8 mouse cellular contexts compared by ENCODE assay signal in the genomic region with DNA sequence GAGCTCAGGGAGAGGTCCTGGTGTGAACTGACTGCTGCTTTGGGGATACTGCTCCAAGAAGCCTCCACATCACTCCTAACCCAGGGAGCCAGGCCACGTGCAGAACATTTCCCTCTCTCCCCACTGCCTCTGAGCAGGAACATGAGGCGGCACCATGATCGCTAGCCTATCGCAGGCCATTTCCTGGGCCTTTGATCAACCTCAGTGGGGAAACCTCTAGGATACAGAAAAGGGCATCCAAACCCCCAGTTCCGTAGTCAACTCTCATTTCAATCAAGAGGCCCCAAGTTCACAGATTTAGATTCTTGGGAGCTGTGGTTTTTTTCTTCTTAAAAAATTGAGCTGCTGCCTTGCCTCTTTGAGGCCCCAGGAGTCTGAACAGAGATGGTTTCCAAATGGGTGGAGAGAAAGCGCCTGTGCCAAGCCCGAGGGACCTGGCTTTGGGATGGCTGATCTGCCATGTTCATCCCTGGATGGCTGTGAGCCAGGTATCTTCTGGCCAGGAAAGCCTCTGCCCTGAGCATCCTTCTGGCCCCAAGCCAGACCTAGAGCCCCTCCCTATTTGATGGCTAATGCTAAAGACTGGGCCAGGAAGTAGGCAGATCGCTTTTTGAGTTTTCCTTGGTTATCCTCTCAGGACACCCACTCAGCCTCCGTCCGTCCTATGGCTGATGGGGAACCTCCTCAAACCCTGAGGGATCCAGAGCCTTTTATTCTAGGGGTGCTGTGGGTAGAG. TPM values are rescaled to one million over a fixed set of nuclear protein-coding genes. Genes with fewer than 3 reads are reported as not detected.
DNase-seq lines count a peak whose midpoint lies in the region; ATAC-seq lines count a peak whose summit lies in the region.

No protein-coding gene starts in this region.

- peak overlapping the region; percentile 95 for H3K27ac ChIP-seq in embryonic facial prominence, embryonic 15.5 days (replicated peaks)
- H3K27ac ChIP-seq in hindbrain, embryonic 14.5 days, result peak overlapping the region; percentile 91
- peak overlapping the region; percentile 15; the same call in 1 of the 2 replicates for H3K27ac ChIP-seq in stomach, embryonic 14.5 days (ENCODE audit: low read length)

- peak overlapping the region; percentile 32 for H3K4me2 ChIP-seq in embryonic facial prominence, embryonic 15.5 days (replicated peaks)
- H3K4me2 ChIP-seq in hindbrain, embryonic 14.5 days (replicated peaks), result peak overlapping the region; percentile 8
- no peak overlapping the region for H3K4me2 ChIP-seq in stomach, embryonic 14.5 days (replicated peaks; ENCODE audit: low read depth, low read length)

- H3K4me1 ChIP-seq in embryonic facial prominence, embryonic 15.5 days, result peaks cover 56% of the 10 kb centered on the region
- peaks cover 45% of the 10 kb centered on the region for H3K4me1 ChIP-seq in hindbrain, embryonic 14.5 days (replicated peaks; ENCODE audit: control insufficient read depth, insufficient read depth, low read length)
- peaks cover 14% of the 10 kb centered on the region for H3K4me1 ChIP-seq in stomach, embryonic 14.5 days (ENCODE audit: control insufficient read depth, insufficient read depth, low read length)

- ATAC-seq in embryonic facial prominence, embryonic 15.5 days (ENCODE audit: insufficient number of reproducible peaks, low FRiP score, low TSS enrichment, low read depth), result peak; percentile 26; the same call in 1 of the 2 replicates
- ATAC-seq in hindbrain, embryonic 14.5 days (ENCODE audit: low FRiP score), result peak; percentile 29
- ATAC-seq in stomach, embryonic 14.5 days (ENCODE audit: insufficient number of reproducible peaks, insufficient read depth, low FRiP score, low read depth), result no peak

- no peaks in the 10 kb centered on the region for H3K36me3 ChIP-seq in embryonic facial prominence, embryonic 15.5 days
- no peaks in the 10 kb centered on the region for H3K36me3 ChIP-seq in hindbrain, embryonic 14.5 days (replicated peaks; ENCODE audit: control insufficient read depth, insufficient read depth)
- no peaks in the 10 kb centered on the region for H3K36me3 ChIP-seq in stomach, embryonic 14.5 days (ENCODE audit: control insufficient read depth, insufficient read depth, low read length)

- no peaks in the 10 kb centered on the region for H3K9me3 ChIP-seq in embryonic facial prominence, embryonic 15.5 days (replicated peaks)
- H3K9me3 ChIP-seq in hindbrain, embryonic 14.5 days (ENCODE audit: control insufficient read depth, low read length), result no peaks in the 10 kb centered on the region
- 0 out of 2 replicates have a peak, but pooled peaks cover 3% of the 10 kb centered on the region for H3K9me3 ChIP-seq in stomach, embryonic 14.5 days (ENCODE audit: control insufficient read depth, low read depth, low read length)

- H3K4me3 ChIP-seq in embryonic facial prominence, embryonic 15.5 days (replicated peaks), result no peak overlapping the region; the same call in 1 of the 2 replicates
- no peak overlapping the region for H3K4me3 ChIP-seq in hindbrain, embryonic 14.5 days (replicated peaks; ENCODE audit: low read length)
- no peak overlapping the region for H3K4me3 ChIP-seq in stomach, embryonic 14.5 days (ENCODE audit: low read depth, low read length)

- WGBS in embryonic facial prominence, embryonic 15.5 days, result 23% methylated on average over 10 of the region's 10 CpGs
- WGBS in hindbrain, embryonic 14.5 days, result 36% methylated on average over 10 of the region's 10 CpGs
- WGBS in stomach, embryonic 14.5 days, result 70% methylated on average over 10 of the region's 10 CpGs

- no peak overlapping the region for H3K9ac ChIP-seq in embryonic facial prominence, embryonic 15.5 days
- H3K9ac ChIP-seq in hindbrain, embryonic 14.5 days, result peak overlapping the region; percentile 8; the same call in 1 of the 2 replicates
- H3K9ac ChIP-seq in stomach, embryonic 14.5 days (replicated peaks; ENCODE audit: low read depth, low read length), result no peak overlapping the region

- H3K27me3 ChIP-seq in embryonic facial prominence, embryonic 15.5 days, result no peaks in the 10 kb centered on the region
- H3K27me3 ChIP-seq in hindbrain, embryonic 14.5 days (ENCODE audit: control insufficient read depth, insufficient read depth, low read length), result no peaks in the 10 kb centered on the region
- no peaks in the 10 kb centered on the region for H3K27me3 ChIP-seq in stomach, embryonic 14.5 days (ENCODE audit: control insufficient read depth, insufficient read depth, low read length)

- DNase-seq in right cerebral cortex, postnatal 4 days, result peak; percentile 42
- no peak for DNase-seq in right cerebral cortex, adult 2 months (ENCODE audit: low spot score in 2 of 2)
- peak; percentile 74 for DNase-seq in hindbrain, embryonic 14.5 days (ENCODE audit: low spot score)
- DNase-seq in spleen, postnatal 4 days (ENCODE audit: low spot score in 2 of 2), result no peak
- no peak for DNase-seq in layer of hippocampus, adult 8-10 months (ENCODE audit: low spot score in 2 of 2)
- DNase-seq in liver, result no peak

RNA-seq across cellular contexts. Expression of a gene that starts 5.7 kb away (rescaled TPM):
- polyA plus RNA-seq in embryonic facial prominence, embryonic 15.5 days (2015; fragmentation: Nextera tagmentation; extraction: Ambion mirVana), result 0.12 TPM in 1 of 2 replicates, not detected in the other
- not detected in 2 replicates for polyA plus RNA-seq in hindbrain, embryonic 14.5 days (2014; fragmentation: Nextera tagmentation; extraction: Ambion mirVana)
- polyA plus RNA-seq in stomach, embryonic 14.5 days (2014; fragmentation: Nextera tagmentation; extraction: Ambion mirVana), result not detected in 2 replicates
- total RNA-seq in layer of hippocampus, adult 8-10 months (2022), result under 1 TPM in 1 of 4 experiments, not detected in 3; 0.23 TPM

Comparison
In these comparisons a context has a peak if more than half of its experiments do, and no peak if none do; other contexts are left out.
1. DNase-seq: peak in right cerebral cortex, postnatal 4 days (single experiment) and hindbrain, embryonic 14.5 days (single experiment); none in right cerebral cortex, adult 2 months (0 of 2), spleen, postnatal 4 days (0 of 2), layer of hippocampus, adult 8-10 months (0 of 2) and liver (single experiment).
2. H3K27ac ChIP-seq: peak in every context shown above with its lines; median percentile 95 in embryonic facial prominence, embryonic 15.5 days; 91 in hindbrain, embryonic 14.5 days; 15 in stomach, embryonic 14.5 days.